Mouse (Mus musculus): Measurements from ENCODE around the gene Brpf3. TPM values are rescaled to one million over a fixed set of nuclear protein-coding genes. Genes with fewer than 3 reads are reported as not detected.
A peak's percentile ranks its signal among the peaks of the same experiment; 100 is the strongest.
"Not testable (repeated sequence)": the region's sequence is repeated elsewhere in the genome, so short reads cannot be mapped to it uniquely, and the experiment has no call there.

Brpf3 gene
- polyA plus RNA-seq, 1 experiment = 26.3 TPM

GRCm38 (mm10) chr17:28823749-28824148 lies 22.9 kb downstream of the Brpf3 start:
- WGBS = 84% methylated on average over 11 of the region's 11 CpGs
- no peaks in the 10 kb centered on the region for H3K4me1 ChIP-seq (ENCODE audit: control insufficient read depth, insufficient read depth, low read length)
- TF ChIP-seq CTCF (IDR thresholded peaks at IDR 0.05; ENCODE audit: insufficient read depth, low read length) (no peak), POLR2A (IDR thresholded peaks at IDR 0.05; ENCODE audit: borderline replicate concordance, extremely low read depth, low read depth, low read length) (no peak)
- DNase-seq = no peak
- H3K4me3 ChIP-seq (replicated peaks; ENCODE audit: extremely low read depth, low read depth, low read length) = no peak overlapping the region

- Histone ChIP-seq H3K4me3 (replicated peaks; ENCODE audit: extremely low read depth, low read depth, low read length) (no peak overlapping the region), H3K4me1 (ENCODE audit: control insufficient read depth, insufficient read depth, low read length) (no peaks in the 10 kb centered on the region)
- 84% methylated on average over 6 of the region's 6 CpGs for whole genome bisulfite sequencing
- no peak for TF ChIP-seq POLR2A (IDR thresholded peaks at IDR 0.05; ENCODE audit: borderline replicate concordance, extremely low read depth, low read depth, low read length)
- DNase-seq = no peak
These were observed 24.0 kb downstream of the Brpf3 start for GRCm38 (mm10) chr17:28824896-28825295.

DNA sequence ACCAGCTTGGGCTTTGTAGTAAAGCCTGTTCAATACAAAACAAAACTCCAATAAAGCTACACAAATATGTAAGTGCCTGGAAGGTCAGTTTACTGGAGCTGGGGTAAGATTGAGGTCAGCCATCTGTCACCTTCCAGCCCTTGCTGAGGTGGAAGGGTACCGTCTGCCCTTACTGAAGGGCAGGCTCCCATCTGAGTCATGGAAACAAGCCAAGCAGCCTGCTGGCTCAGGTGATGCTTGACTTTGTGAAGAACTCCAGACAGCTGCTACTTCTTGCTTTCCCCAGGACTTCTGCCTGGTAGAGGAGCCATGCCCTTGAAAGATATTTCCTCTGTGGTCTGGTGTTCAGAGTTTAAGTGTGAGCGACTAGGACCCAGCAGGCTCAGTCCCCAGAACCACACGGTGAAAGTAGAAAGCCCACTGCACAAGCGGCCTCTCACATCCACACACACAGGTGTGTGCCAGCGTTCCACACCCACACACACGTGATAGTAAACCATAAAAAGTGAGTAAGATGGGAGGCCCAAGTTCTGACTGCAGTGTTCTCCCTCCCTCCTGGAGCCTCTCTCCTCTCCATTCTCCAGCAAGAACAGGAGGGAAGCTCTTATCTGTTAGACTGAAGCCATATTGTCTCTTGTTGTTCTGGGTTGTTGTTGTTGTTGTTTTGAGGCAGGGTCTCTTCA lies 24.6 kb downstream of the Brpf3 start:
- TF ChIP-seq POLR2A (IDR thresholded peaks at IDR 0.05; ENCODE audit: borderline replicate concordance, extremely low read depth, low read depth, low read length) = no peak
- no peak for TF ChIP-seq CTCF (IDR thresholded peaks at IDR 0.05; ENCODE audit: insufficient read depth, low read length)
- Histone ChIP-seq H3K4me1 (ENCODE audit: control insufficient read depth, insufficient read depth, low read length) (no peaks in the 10 kb centered on the region), H3K4me3 (replicated peaks; ENCODE audit: extremely low read depth, low read depth, low read length) (no peak overlapping the region)
- no peak for DNase-seq
- WGBS = 83% methylated on average over 6 of the region's 6 CpGs

GRCm38 (mm10) chr17:28827665-28828231 lies 26.9 kb downstream of the Brpf3 start:
- Histone ChIP-seq H3K4me1 (ENCODE audit: control insufficient read depth, insufficient read depth, low read length) (no peaks in the 10 kb centered on the region), H3K4me3 (replicated peaks; ENCODE audit: extremely low read depth, low read depth, low read length) (no peak overlapping the region)
- TF ChIP-seq CTCF (IDR thresholded peaks at IDR 0.05; ENCODE audit: insufficient read depth, low read length) (no peak), POLR2A (IDR thresholded peaks at IDR 0.05; ENCODE audit: borderline replicate concordance, extremely low read depth, low read depth, low read length) (no peak)
- DNase-seq = no peak
- WGBS = 85% methylated on average over 8 of the region's 8 CpGs

DNA sequence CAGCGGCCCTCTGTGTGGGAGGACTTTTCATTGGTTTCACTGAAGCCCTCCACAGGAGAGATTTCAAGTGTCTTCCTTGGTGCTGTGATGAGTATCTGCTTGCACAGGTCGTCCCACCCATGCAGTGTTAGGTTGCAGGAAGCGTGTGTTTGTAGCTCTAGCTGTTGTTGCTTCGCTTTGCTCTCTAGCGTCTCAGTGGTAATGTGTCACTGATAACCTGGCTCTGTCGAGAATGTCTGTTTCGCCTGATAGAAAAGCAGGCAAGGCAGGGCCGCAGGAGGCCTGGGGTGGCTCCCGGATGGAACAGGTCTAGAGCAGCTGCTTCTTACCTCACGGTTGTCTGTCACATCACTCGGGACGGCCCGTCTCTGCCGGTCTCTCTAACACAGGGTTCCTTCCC lies 28.2 kb downstream of the Brpf3 start:
- 79% methylated on average over 14 of the region's 14 CpGs for WGBS
- Histone ChIP-seq H3K4me3 (replicated peaks; ENCODE audit: extremely low read depth, low read depth, low read length) (no peak overlapping the region), H3K4me1 (ENCODE audit: control insufficient read depth, insufficient read depth, low read length) (no peaks in the 10 kb centered on the region)
- no peak for TF ChIP-seq POLR2A (IDR thresholded peaks at IDR 0.05; ENCODE audit: borderline replicate concordance, extremely low read depth, low read depth, low read length)
- TF ChIP-seq CTCF (IDR thresholded peaks at IDR 0.05; ENCODE audit: insufficient read depth, low read length) = no peak
- DNase-seq = no peak

DNA sequence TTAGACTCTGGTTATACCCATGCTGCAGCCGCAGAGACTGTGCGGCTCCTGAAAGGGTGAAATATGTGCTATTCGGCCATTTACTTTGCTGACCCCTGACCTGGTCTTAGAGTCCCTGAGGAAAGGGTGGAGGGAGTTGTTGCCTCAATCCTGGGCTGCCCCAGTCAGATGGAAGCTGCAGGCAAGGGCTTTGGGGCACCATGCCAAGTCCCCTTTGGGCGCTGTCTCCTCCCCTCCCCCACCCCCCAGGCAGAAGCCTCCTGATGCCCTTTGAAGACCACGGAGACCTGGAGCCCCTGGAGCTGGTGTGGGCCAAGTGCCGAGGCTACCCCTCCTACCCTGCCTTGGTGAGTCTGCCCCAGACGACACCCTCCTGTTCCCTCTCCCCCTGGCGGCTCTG lies 30.2 kb downstream of the Brpf3 start:
- no peak for TF ChIP-seq POLR2A (IDR thresholded peaks at IDR 0.05; ENCODE audit: borderline replicate concordance, extremely low read depth, low read depth, low read length)
- no peak for TF ChIP-seq CTCF (IDR thresholded peaks at IDR 0.05; ENCODE audit: insufficient read depth, low read length)
- DNase-seq = no peak
- H3K4me3 ChIP-seq (replicated peaks; ENCODE audit: extremely low read depth, low read depth, low read length) = no peak overlapping the region
- WGBS = 75% methylated on average over 8 of the region's 8 CpGs
- H3K4me1 ChIP-seq (ENCODE audit: control insufficient read depth, insufficient read depth, low read length) = no peaks in the 10 kb centered on the region

- TF ChIP-seq CTCF (IDR thresholded peaks at IDR 0.05; ENCODE audit: insufficient read depth, low read length) = no peak
- no peak for TF ChIP-seq POLR2A (IDR thresholded peaks at IDR 0.05; ENCODE audit: borderline replicate concordance, extremely low read depth, low read depth, low read length)
- Histone ChIP-seq H3K4me3 (replicated peaks; ENCODE audit: extremely low read depth, low read depth, low read length) (no peak overlapping the region), H3K4me1 (ENCODE audit: control insufficient read depth, insufficient read depth, low read length) (no peaks in the 10 kb centered on the region)
- WGBS = 84% methylated on average over 9 of the region's 9 CpGs
- no peak for DNase-seq
These were observed 31.1 kb downstream of the Brpf3 start for GRCm38 (mm10) chr17:28832040-28832439.

GRCm38 (mm10) chr17:28832875-28833274 lies 32.0 kb downstream of the Brpf3 start:
- WGBS = 91% methylated on average over 3 of the region's 3 CpGs
- TF ChIP-seq CTCF (IDR thresholded peaks at IDR 0.05; ENCODE audit: insufficient read depth, low read length) = no peak
- no peak for TF ChIP-seq POLR2A (IDR thresholded peaks at IDR 0.05; ENCODE audit: borderline replicate concordance, extremely low read depth, low read depth, low read length)
- Histone ChIP-seq H3K4me1 (ENCODE audit: control insufficient read depth, insufficient read depth, low read length) (no peaks in the 10 kb centered on the region), H3K4me3 (replicated peaks; ENCODE audit: extremely low read depth, low read depth, low read length) (no peak overlapping the region)
- no peak for DNase-seq

GRCm38 (mm10) chr17:28834676-28835075 lies 33.8 kb downstream of the Brpf3 start:
- DNase-seq = peak; percentile 23
- 58% methylated on average over 10 of the region's 10 CpGs for WGBS
- H3K4me3 ChIP-seq (replicated peaks; ENCODE audit: extremely low read depth, low read depth, low read length) = no peak overlapping the region
- no peaks in the 10 kb centered on the region for H3K4me1 ChIP-seq (ENCODE audit: control insufficient read depth, insufficient read depth, low read length)
- no peak for TF ChIP-seq CTCF (IDR thresholded peaks at IDR 0.05; ENCODE audit: insufficient read depth, low read length)
- TF ChIP-seq POLR2A (IDR thresholded peaks at IDR 0.05; ENCODE audit: borderline replicate concordance, extremely low read depth, low read depth, low read length) = no peak

- no peak for TF ChIP-seq CTCF (IDR thresholded peaks at IDR 0.05; ENCODE audit: insufficient read depth, low read length)
- no peak for TF ChIP-seq POLR2A (IDR thresholded peaks at IDR 0.05; ENCODE audit: borderline replicate concordance, extremely low read depth, low read depth, low read length)
- WGBS = 95% methylated on average over 7 of the region's 7 CpGs
- DNase-seq = no peak
- no peak overlapping the region for H3K4me3 ChIP-seq (replicated peaks; ENCODE audit: extremely low read depth, low read depth, low read length)
- no peaks in the 10 kb centered on the region for H3K4me1 ChIP-seq (ENCODE audit: control insufficient read depth, insufficient read depth, low read length)
These were observed 37.0 kb downstream of the Brpf3 start for GRCm38 (mm10) chr17:28837840-28838239.

DNA sequence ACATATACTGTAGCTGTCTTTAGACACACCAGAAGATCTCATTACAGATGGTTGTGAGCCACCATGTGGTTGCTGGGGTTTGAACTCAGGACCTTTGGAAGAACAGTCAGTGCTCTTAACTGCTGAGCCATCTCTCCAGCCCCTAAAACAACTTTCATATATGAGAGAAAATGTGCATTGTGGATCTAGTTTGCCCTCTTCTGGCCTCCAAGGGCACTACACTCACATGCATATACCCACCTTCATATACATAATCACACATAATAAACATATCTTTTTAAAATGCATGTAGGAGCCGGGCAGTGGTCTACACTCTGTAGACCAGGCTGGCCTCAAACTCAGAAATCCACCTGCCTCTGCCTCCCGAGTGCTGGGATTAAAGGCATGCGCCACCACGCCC lies 41.1 kb downstream of the Brpf3 start:
- not testable (repeated sequence) for H3K4me3 ChIP-seq (replicated peaks; ENCODE audit: extremely low read depth, low read depth, low read length); H3K4me1 ChIP-seq (ENCODE audit: control insufficient read depth, insufficient read depth, low read length); DNase-seq
- WGBS = 98% methylated on average over 4 of the region's 4 CpGs

Measured in lung, adult 2 months (tissue).